Mouse (Mus musculus) intestine, postnatal 0 days (tissue): ENCODE results near the gene Map3k14. TPM values are rescaled to one million over a fixed set of nuclear protein-coding genes. Genes with fewer than 3 reads are reported as not detected.
"Not testable (repeated sequence)": the region's sequence is repeated elsewhere in the genome, so short reads cannot be mapped to it uniquely, and the experiment has no call there.

Experiments
- ATAC-seq: fragments of 200-750 bp; cut with Nextera tagmentation; 2 replicates; pipeline ENCODE4 v1.8.0; 2017; ENCODE audit warnings: mild to moderate bottlenecking, moderate TSS enrichment, moderate library complexity
- H3K27ac ChIP-seq: fragments of 300-500 bp; sonication (generic); 2 replicates; pipeline ENCODE4 v1.5.1; 2014; ENCODE audit warnings: mild to moderate bottlenecking, low read depth, low read length, moderate library complexity
- H3K27me3 ChIP-seq: fragments of 300-500 bp; sonication (generic); replicated peaks from 2 replicates; pipeline ENCODE4 v1.6.1; 2014; ENCODE audit warnings: low read length, mixed read lengths; ENCODE audit not compliant: control insufficient read depth, insufficient read depth
- H3K36me3 ChIP-seq: fragments of 300-500 bp; sonication (generic); 2 replicates; pipeline ENCODE4 v1.6.1; 2014; ENCODE audit warnings: mild to moderate bottlenecking, moderate library complexity; ENCODE audit not compliant: control insufficient read depth, insufficient read depth
- H3K4me1 ChIP-seq: fragments of 300-500 bp; sonication (generic); replicated peaks from 2 replicates; pipeline ENCODE4 v1.6.1; 2014; ENCODE audit warnings: antibody characterized with exemption, low read length, mixed read lengths; ENCODE audit not compliant: control insufficient read depth, insufficient read depth
- H3K4me2 ChIP-seq: fragments of 300-500 bp; sonication (generic); replicated peaks from 2 replicates; pipeline ENCODE4 v1.6.1; 2014; ENCODE audit warnings: low read depth, mild to moderate bottlenecking, moderate library complexity
- H3K4me3 ChIP-seq: fragments of 300-500 bp; sonication (generic); 2 replicates; pipeline ENCODE4 v1.5.1; 2014; ENCODE audit warnings: low read depth, low read length
- H3K9ac ChIP-seq: fragments of 300-500 bp; sonication (generic); 2 replicates; pipeline ENCODE4 v1.6.1; 2014; ENCODE audit warnings: mild to moderate bottlenecking, low read depth, low read length
- H3K9me3 ChIP-seq: fragments of 300-500 bp; sonication (generic); 2 replicates; pipeline ENCODE4 v1.6.1; 2016; ENCODE audit warnings: mixed run types; ENCODE audit not compliant: control insufficient read depth
- CTCF ChIP-seq: sonication (generic); IDR thresholded peaks from 2 replicates; pipeline ENCODE4 v1.5.1; 2016; ENCODE audit warnings: low read depth, mild to moderate bottlenecking, control low read depth, antibody characterized with exemption, moderate library complexity
- WGBS: fragments of 180-500 bp; shearing (Covaris S2); extraction: QIAGEN DNeasy Blood & Tissue Kit; methylation state at CpG from one replicate; pipeline ENCODE4 v1.1.7; 2014; 5-methylcytosine and 5-hydroxymethylcytosine counted together
- polyA plus RNA-seq: library from polyadenylated mRNA; unstranded; fragments of >200 nt; fragmentation: Nextera tagmentation; extraction: Ambion mirVana; gene quantifications from 2 replicates; pipeline ENCODE4 v1.2.1, GENCODE M21; 2015

Map3k14 gene
- polyA plus RNA-seq, 1 experiment from 2014 or later: 1.6 TPM

DNA sequence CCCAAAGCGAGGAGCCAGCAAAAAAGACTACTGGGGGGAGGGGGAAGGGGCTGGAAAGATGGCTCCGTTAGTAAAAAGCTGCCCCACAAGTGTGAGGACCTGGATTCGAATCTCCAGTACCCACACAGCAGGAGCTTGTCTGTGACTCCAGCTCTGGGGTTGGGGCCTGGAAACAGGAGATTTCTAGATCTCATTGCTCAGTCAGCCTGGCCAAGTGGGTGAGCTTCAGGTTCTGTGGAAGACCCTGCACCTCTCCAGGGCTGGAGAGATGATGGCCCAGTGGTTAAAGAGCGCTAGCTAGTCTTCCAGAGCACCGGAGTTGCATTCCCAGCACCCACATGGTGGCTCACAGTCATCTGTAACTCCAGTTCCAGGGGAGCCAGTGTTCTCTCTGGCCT, 25.6 kb upstream of the Map3k14 start:
- TF ChIP-seq CTCF: no peak
- ATAC-seq: no peak
- Histone ChIP-seq H3K4me1 (no peaks in the 10 kb centered on the region), H3K27ac (no peak overlapping the region), H3K4me3 (no peak overlapping the region), H3K4me2 (no peak overlapping the region), H3K9ac (no peak overlapping the region), H3K9me3 (no peaks in the 10 kb centered on the region), H3K36me3 (no peaks in the 10 kb centered on the region), H3K27me3 (no peaks in the 10 kb centered on the region)
- 77% methylated on average over 5 of the region's 5 CpGs for WGBS

DNA sequence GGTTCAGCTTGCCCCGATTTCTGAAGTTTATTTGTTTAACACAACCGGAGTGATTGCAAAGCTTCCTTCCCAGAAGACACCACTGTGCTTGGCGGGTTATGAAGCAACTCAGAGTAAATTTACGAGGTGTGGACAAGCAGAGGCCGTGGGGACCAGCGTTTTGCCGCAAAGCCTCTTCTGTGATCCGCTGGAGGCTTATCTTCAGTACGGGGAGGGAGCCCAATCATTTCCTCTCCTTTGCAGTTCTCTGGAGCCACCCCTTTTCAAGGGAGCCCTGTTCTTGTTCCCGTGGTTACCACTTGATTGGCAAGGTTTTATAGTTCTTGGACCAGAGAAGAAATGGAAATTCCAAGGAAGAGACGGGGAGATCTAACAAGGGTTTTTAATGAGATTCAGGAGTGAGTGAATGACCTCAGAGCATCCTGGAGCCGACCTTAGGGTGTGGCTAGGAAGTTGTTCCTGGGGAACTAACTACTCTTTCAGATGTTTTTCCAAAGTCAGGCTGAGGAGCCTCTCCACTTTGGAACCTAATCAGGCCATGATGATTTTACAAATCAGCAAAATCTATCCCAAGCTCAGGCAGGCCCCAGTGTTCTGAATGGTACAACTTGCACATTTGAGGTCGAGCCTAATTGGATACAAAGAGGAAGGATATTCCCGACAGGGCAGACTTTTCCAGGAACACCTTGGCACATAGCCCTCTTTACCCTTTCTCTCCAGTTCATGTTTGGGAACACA, 25.0 kb upstream of the Map3k14 start:
- H3K4me1 ChIP-seq: no peaks in the 10 kb centered on the region
- TF ChIP-seq CTCF: no peak
- H3K27ac ChIP-seq: no peak overlapping the region
- 0 out of 2 replicates have a peak, but pooled peaks have one; percentile 6 for ATAC-seq
- no peak overlapping the region for H3K4me3 ChIP-seq
- no peaks in the 10 kb centered on the region for H3K27me3 ChIP-seq
- 0 out of 2 replicates have a peak overlapping the region, but pooled peaks have one; percentile 9 for H3K4me2 ChIP-seq
- no peaks in the 10 kb centered on the region for H3K9me3 ChIP-seq
- 10% methylated on average over 14 of the region's 14 CpGs for WGBS
- no peaks in the 10 kb centered on the region for H3K36me3 ChIP-seq
- no peak overlapping the region for H3K9ac ChIP-seq

DNA sequence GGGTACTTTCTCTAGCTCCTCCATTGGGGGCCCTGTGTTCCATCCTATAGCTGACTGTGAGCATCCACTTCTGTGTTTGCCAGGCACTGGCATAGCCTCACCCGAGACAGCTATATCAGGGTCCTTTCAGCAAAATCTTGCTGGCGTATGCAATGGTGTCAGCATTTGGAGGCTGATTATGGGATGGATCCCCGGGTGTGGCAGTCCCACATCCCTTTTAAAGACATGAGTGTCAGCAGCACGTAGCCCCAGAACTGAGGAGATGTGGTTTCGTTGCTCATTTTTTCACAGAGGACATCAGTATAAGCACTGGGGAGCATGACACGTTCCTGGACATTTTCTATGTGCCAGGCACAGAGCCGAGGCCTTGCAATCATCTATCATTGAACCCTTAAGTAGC, 23.6 kb upstream of the Map3k14 start:
- H3K27me3 ChIP-seq, H3K9ac ChIP-seq, ATAC-seq, H3K4me3 ChIP-seq, H3K4me1 ChIP-seq, H3K9me3 ChIP-seq, H3K36me3 ChIP-seq, H3K27ac ChIP-seq, H3K4me2 ChIP-seq: not testable (repeated sequence)
- 91% methylated on average over 7 of the region's 7 CpGs for whole genome bisulfite sequencing

- no peaks in the 10 kb centered on the region for H3K36me3 ChIP-seq
- H3K27ac ChIP-seq: no peak overlapping the region
- no peak overlapping the region for H3K4me2 ChIP-seq
- no peak for ATAC-seq
- H3K4me3 ChIP-seq: no peak overlapping the region
- no peak for TF ChIP-seq CTCF
- H3K4me1 ChIP-seq: no peaks in the 10 kb centered on the region
- H3K9me3 ChIP-seq: no peaks in the 10 kb centered on the region
- H3K27me3 ChIP-seq: no peaks in the 10 kb centered on the region
- no peak overlapping the region for H3K9ac ChIP-seq
- 63% methylated on average over 16 of the region's 16 CpGs for WGBS
Observed at GRCm38 (mm10) chr11:103288291-103288963, 21.2 kb upstream of the Map3k14 start.

- no peaks in the 10 kb centered on the region for H3K9me3 ChIP-seq
- H3K4me2 ChIP-seq: no peak overlapping the region
- ATAC-seq: no peak
- TF ChIP-seq CTCF: no peak
- H3K4me3 ChIP-seq: no peak overlapping the region
- WGBS: 89% methylated on average over 5 of the region's 5 CpGs
- H3K36me3 ChIP-seq: no peaks in the 10 kb centered on the region
- no peak overlapping the region for H3K27ac ChIP-seq
- H3K4me1 ChIP-seq: no peaks in the 10 kb centered on the region
- no peaks in the 10 kb centered on the region for H3K27me3 ChIP-seq
- no peak overlapping the region for H3K9ac ChIP-seq
Observed at GRCm38 (mm10) chr11:103286910-103287309, 19.6 kb upstream of the Map3k14 start.

GRCm38 (mm10) chr11:103285951-103286350, 18.7 kb upstream of the Map3k14 start:
- 40% methylated on average over 6 of the region's 6 CpGs for WGBS
- Histone ChIP-seq H3K27me3 (no peaks in the 10 kb centered on the region), H3K36me3 (no peaks in the 10 kb centered on the region), H3K9ac (no peak overlapping the region), H3K27ac (no peak overlapping the region), H3K4me3 (no peak overlapping the region), H3K4me2 (no peak overlapping the region), H3K9me3 (no peaks in the 10 kb centered on the region), H3K4me1 (no peaks in the 10 kb centered on the region)
- ATAC-seq: 0 out of 2 replicates have a peak, but pooled peaks have one; percentile 28
- TF ChIP-seq CTCF: no peak
